Mouse (Mus musculus) liver, postnatal 0 days (tissue): ENCODE data around the gene Ntrk2.

Source experiments
- CTCF ChIP-seq: sonication (generic); IDR thresholded peaks from 2 replicates; pipeline ENCODE4 v1.5.1; 2016; ENCODE audit warnings: antibody characterized with exemption, low read depth
- EP300 ChIP-seq: IDR thresholded peaks from 2 replicates; pipeline ENCODE4 v1.6.1; 2016; ENCODE audit warnings: antibody characterized with exemption, low read depth, mild to moderate bottlenecking

DNA sequence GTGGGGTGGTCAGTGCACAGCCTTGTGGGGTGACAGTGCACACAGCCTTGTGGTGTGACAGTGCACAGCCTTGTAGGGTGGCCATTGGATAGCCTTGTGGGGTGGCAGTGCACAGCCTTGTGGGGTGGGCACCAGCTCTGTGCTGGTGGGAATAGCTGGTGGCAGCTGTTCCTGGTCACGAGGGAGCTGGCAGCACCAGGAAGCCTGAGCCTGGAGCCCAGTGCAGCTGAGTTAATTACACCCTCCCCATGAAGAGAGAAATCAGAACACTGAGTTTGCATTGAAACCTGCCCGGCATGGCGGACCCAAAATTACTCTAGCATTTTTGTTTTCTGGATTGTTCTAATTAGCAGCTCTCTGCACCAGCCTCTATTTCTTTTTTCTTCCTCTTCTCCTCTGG lies 259.3 kb downstream of the Ntrk2 start:
- no peak for TF ChIP-seq CTCF
- no peak for TF ChIP-seq EP300
